Mouse (Mus musculus) bone marrow macrophage, adult 2 months (primary cell): ENCODE results near the gene Ugt1a10.
"Not testable (repeated sequence)": the region's sequence is repeated elsewhere in the genome, so short reads cannot be mapped to it uniquely, and the experiment has no call there.

Source experiments
- CTCF ChIP-seq: IDR thresholded peaks from 2 replicates; pipeline ENCODE4 v1.5.1; 2012; ENCODE audit warnings: low read depth, mild to moderate bottlenecking, low read length, moderate library complexity
- POLR2A ChIP-seq: IDR thresholded peaks from 2 replicates; pipeline ENCODE4 v1.6.1; 2012; ENCODE audit warnings: mild to moderate bottlenecking, low read depth, low read length, borderline replicate concordance

DNA sequence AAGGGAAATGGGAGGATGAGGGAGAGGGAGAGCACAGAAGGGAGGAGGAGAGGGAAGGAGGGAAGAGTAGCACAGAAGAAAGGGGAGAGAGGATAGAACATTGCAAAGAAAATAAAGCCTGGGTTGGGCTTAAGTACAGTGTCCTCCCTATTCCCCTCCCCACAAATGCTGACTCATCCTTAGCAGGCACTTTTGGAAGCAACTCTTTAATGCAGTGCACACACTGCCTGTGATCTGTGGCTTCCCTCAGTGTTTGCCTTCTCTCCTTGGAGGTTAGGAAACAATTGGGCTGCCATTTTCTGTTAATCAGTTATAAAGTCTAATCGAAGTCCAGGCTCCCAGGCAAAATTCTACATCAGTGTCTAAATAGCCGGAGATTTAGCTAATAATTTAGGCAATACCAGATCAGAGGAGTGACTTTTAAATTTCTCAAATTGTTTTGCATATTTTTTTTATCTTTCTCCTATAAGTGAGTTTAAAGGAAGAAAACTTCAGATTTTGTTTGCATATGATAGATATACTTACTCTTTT is 53.9 kb downstream of the Ugt1a10 start:
- not testable (repeated sequence) for TF ChIP-seq CTCF, POLR2A
